Mouse (Mus musculus) thymus, postnatal 14 days (tissue): Measurements from ENCODE around the gene Glb1l.

Source experiments
- DNase-seq: peaks from one replicate; pipeline ENCODE4 v3.0.0; 2021

Gene Glb1l

GRCm38 (mm10) chr1:75210136-75211087, at the start of gene Glb1l, which contains the start of gene Stk16:
Gene Glb1l, minus strand, starts transcription at chr1:75210813.
Gene Stk16, plus strand, starts transcription at chr1:75210838.
- peak; percentile 96 for DNase-seq

- DNase-seq, result peak; percentile 78
Observed at GRCm38 (mm10) chr1:75255516-75256046, 45.0 kb upstream of the Glb1l start.

- DNase-seq, result no peak
Observed at GRCm38 (mm10) chr1:75254625-75255013, 44.0 kb upstream of the Glb1l start.

GRCm38 (mm10) chr1:75253849-75254624, 43.4 kb upstream of the Glb1l start:
- DNase-seq, result peak; percentile 88

GRCm38 (mm10) chr1:75253029-75253428, 42.4 kb upstream of the Glb1l start:
- DNase-seq, result peak; percentile 27

- no peak for DNase-seq
Observed at GRCm38 (mm10) chr1:75252308-75252707, 41.7 kb upstream of the Glb1l start.

GRCm38 (mm10) chr1:75251112-75251970, 40.7 kb upstream of the Glb1l start:
- DNase-seq, result peak; percentile 88

- DNase-seq, result no peak
Observed at GRCm38 (mm10) chr1:75250498-75250897, 39.9 kb upstream of the Glb1l start.

- DNase-seq, result no peak
Observed at GRCm38 (mm10) chr1:75248041-75248772, 37.6 kb upstream of the Glb1l start.

GRCm38 (mm10) chr1:75247071-75247930, 36.7 kb upstream of the Glb1l start:
- DNase-seq, result no peak

- DNase-seq, result peak; percentile 42
Observed at GRCm38 (mm10) chr1:75244836-75245235, 34.2 kb upstream of the Glb1l start.

- DNase-seq, result no peak
Observed at GRCm38 (mm10) chr1:75244175-75244826, 33.7 kb upstream of the Glb1l start.

- DNase-seq, result no peak
Observed at GRCm38 (mm10) chr1:75243411-75243810, 32.8 kb upstream of the Glb1l start.

- DNase-seq, result no peak
Observed at GRCm38 (mm10) chr1:75239591-75239990, 29.0 kb upstream of the Glb1l start.

GRCm38 (mm10) chr1:75236117-75237050, 25.8 kb upstream of the Glb1l start, which contains the start of gene Dnajb2:
Gene Dnajb2, plus strand, starts transcription at chr1:75236406.
- peak; percentile 73 for DNase-seq

- DNase-seq, result peak; percentile 79
Observed at GRCm38 (mm10) chr1:75234606-75235005, 24.0 kb upstream of the Glb1l start.

- DNase-seq, result peak; percentile 15
Observed at GRCm38 (mm10) chr1:75232489-75232888, 21.9 kb upstream of the Glb1l start.

GRCm38 (mm10) chr1:75231664-75232152, 21.1 kb upstream of the Glb1l start, which contains the start of gene A630095N17Rik:
Gene A630095N17Rik, minus strand, starts transcription at chr1:75232102.
- peak; percentile 2 for DNase-seq
